Mouse (Mus musculus) CD8-positive naive resting alpha-beta T cell, adult 2 months (primary cell): ENCODE measurements around the gene Tmprss11g.

Experiments used
- DNase-seq, 2 experiments: peaks; one replicate each; pipeline ENCODE4 v3.0.0; 2022; ENCODE audit warnings: low read depth in 2 of 2, low spot score in 2 of 2

Gene Tmprss11g

GRCm38 (mm10) chr5:86518500-86518899, at the start of gene Tmprss11g:
Gene Tmprss11g (minus strand): TSS chr5:86518600.
- DNase-seq, result no peak

DNA sequence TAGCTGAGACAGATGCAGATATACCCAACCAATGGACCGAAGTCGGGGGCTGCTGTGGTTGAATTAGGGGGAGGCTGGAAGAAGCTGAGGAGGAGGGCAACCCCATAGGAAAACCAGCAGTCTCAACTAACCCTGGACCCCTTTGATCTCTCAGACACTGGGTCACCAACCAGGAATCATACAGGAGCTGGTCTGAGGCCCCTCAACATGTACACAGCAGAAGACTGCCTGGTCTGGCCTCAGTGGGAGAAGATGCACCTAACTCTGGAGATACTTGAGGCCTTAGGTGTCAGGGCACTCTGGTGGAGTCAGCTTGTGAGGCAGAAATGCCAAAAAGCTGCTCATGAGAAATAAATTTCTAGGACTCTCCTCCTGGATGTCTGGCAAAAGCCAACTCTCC, 28.3 kb upstream of the Tmprss11g start:
- DNase-seq, result no peak

GRCm38 (mm10) chr5:86540601-86541000, 22.2 kb upstream of the Tmprss11g start:
- DNase-seq, result no peak

- no peak for DNase-seq
Observed at GRCm38 (mm10) chr5:86528725-86529124, 10.3 kb upstream of the Tmprss11g start.

DNA sequence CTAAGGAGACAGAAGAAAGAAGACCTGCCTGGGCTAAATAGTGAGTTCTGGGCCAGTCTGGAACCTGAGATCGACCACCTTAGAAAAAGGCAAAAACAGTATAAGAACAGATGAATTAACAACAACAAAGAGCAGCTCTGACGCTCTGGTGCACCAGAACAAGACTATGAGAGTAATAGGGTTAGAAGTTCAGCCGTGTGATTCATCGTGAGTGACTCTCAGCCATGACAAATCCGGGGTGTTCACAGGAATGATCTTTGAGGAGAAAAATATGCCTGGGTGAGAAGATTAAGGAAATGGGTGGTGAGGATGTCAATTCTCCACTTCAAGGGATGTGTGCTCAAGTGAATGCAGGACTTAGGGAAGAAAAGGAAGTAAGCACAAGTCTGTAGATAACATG, 6.9 kb downstream of the Tmprss11g start:
- DNase-seq, result no peak

DNA sequence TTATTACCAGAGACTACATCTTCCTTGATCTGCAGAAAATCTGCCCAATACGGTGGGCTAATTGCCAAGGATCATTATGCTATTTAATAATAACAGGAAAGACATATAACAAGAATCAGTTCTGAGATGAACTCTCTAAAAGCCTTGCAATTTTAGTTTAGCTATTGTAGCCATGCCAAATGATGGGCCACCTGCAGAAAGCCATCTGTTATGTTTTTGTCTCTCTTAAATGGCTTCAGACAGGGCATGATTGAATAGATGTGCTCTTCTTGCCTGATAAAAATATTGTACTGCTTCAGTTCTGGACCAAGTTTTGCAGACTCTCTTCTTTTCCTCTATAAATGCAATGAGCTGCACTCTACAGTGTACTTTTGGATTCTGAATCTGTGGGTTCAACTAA, 24.9 kb downstream of the Tmprss11g start:
- DNase-seq, result no peak

DNA sequence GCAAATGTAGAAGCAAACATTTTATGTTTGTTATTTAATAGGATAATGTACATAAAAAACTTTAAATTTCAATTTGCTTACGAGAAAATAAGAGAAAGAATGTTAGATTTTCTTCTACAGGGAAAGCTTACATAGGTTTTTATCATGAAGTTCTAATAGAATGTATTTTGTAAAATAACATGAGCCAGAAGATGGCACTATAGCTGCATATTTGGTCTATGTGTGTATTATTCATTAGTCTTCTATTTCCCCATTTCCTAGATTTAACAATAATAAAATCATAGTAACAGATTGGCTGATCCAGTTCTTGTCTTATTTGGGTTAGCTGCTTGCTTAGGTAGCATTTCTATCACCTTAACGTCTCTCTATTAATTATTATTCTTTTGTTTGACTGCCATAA, 35.8 kb downstream of the Tmprss11g start:
- no peak for DNase-seq

GRCm38 (mm10) chr5:86482031-86482430, 36.4 kb downstream of the Tmprss11g start:
- no peak for DNase-seq

GRCm38 (mm10) chr5:86473859-86474258, 44.5 kb downstream of the Tmprss11g start:
- no peak for DNase-seq

DNA sequence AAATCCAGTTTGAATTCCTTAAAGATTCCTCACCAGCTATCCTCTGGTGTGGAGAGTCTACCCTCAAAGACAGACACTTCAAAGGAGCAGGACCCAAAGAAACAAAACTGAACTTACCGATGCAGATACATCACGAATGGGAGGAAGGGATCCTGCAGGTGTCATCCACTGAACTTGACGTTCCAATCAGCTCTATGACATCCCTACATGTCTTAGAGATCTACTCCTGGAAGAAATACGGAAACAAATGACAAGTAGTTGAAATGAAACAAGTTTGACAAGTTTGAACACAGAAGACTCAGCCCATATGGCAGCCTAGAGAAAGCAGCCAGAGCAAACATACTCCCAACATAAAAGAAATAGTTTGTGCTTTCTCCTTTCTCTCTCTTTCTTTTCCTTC, 49.5 kb downstream of the Tmprss11g start, which contains the start of gene Tmprss11a:
Gene Tmprss11a (minus strand): TSS at position 101 of the 400 bp plus-strand sequence.
- DNase-seq, result no peak

GRCm38 (mm10) chr5:86439306-86439705, 79.1 kb downstream of the Tmprss11g start:
- DNase-seq, result no peak

GRCm38 (mm10) chr5:86438548-86438947, 79.9 kb downstream of the Tmprss11g start:
- no peak for DNase-seq
